Mouse (Mus musculus): ENCODE measurements at regions not wholly inside any gene's neighbourhood (a gene's known extent, or its start where the extent isn't known, plus 50 kb on each side); places are given as distances from the start of the nearest gene placed in this dataset.

DNA sequence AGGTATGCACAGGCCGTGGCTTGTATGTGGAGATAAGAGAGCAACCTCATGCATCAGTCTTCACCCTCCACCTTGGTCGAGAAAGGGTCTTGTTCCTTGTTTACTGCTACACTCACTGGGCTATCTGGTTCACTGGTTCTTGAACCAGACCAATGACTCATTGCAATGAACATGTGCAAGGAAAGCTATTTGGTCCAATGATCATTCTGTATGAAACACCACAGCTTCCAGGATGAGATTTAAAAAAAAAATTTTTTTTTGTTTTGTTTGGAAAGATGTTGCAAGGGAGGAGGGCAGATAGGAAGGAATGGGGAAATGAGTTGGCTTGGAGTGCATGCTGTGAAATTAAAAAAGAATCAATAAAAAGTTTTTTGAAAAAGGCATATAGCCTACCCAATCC lies 174.7 kb downstream of the En1 start:
- Histone ChIP-seq H3K27ac (ENCODE audit: insufficient read depth, low read depth, low read length) (no peak overlapping the region), H3K27me3 (ENCODE audit: control insufficient read depth, insufficient read depth, low read length) (no peaks in the 10 kb centered on the region), H3K4me1 (ENCODE audit: control insufficient read depth, insufficient read depth, insufficient read length, low read length) (no peaks in the 10 kb centered on the region), H3K4me3 (ENCODE audit: low read depth, low read length) (no peak overlapping the region), H3K36me3 (ENCODE audit: control insufficient read depth, insufficient read depth, low read length) (no peaks in the 10 kb centered on the region)
- TF ChIP-seq POLR2A (IDR thresholded peaks at IDR 0.05; ENCODE audit: low read depth, low read length) (no peak), CTCF (IDR thresholded peaks at IDR 0.05; ENCODE audit: extremely low read depth, insufficient read length, insufficient replicate concordance, low read depth, low read length) (no peak)
- WGBS, result 57% methylated on average over 2 of the region's 2 CpGs

DNA sequence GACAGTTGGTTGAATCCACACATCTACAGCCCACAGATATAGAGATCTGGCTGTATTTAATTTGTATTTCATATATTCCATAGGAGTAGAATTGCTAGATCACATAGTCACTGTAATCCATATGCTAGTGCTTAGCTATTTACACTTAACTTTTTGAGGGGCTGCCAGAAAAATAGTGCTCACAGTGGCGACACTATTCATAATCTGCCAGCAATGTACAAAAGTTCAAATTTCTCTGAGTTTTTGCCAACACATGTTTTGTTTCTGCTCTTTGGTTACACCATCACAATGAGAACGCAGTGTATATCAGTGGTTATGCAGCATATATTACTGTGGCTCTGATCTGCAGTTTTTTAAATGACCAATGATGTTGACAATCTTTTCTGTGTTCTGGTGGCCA lies 175.2 kb downstream of the En1 start:
- Histone ChIP-seq H3K4me1 (ENCODE audit: control insufficient read depth, insufficient read depth, insufficient read length, low read length) (no peaks in the 10 kb centered on the region), H3K27me3 (ENCODE audit: control insufficient read depth, insufficient read depth, low read length) (no peaks in the 10 kb centered on the region), H3K36me3 (ENCODE audit: control insufficient read depth, insufficient read depth, low read length) (no peaks in the 10 kb centered on the region), H3K27ac (ENCODE audit: insufficient read depth, low read depth, low read length) (no peak overlapping the region), H3K4me3 (ENCODE audit: low read depth, low read length) (no peak overlapping the region)
- no peak for TF ChIP-seq CTCF (IDR thresholded peaks at IDR 0.05; ENCODE audit: extremely low read depth, insufficient read length, insufficient replicate concordance, low read depth, low read length)
- TF ChIP-seq POLR2A (IDR thresholded peaks at IDR 0.05; ENCODE audit: low read depth, low read length), result no peak
- WGBS, result 73% methylated on average over 2 of the region's 2 CpGs

DNA sequence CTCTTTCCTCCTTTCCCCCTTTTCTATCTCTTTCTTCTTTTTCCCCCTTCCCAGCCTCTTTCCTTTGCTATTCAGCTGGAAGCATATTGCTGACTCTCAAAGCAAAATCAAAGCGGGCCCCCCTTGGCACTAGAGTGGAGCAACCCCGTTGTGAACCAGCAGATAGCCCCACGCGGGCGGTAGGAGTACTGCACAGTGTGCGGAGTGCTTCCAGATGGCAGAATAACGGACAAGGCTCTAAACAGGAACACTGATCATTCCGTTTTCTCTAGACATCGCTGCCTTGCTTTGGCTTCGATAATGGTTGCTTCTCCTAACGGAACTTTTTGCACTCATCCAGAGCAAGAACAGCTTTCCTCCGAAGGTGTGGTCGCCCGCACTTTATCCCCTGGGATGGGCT lies 193.0 kb downstream of the En1 start:
- 75% methylated on average over 14 of the region's 14 CpGs for whole genome bisulfite sequencing
- Histone ChIP-seq H3K4me1 (ENCODE audit: control insufficient read depth, insufficient read depth, insufficient read length, low read length) (no peaks in the 10 kb centered on the region), H3K27me3 (ENCODE audit: control insufficient read depth, insufficient read depth, low read length) (no peaks in the 10 kb centered on the region), H3K27ac (ENCODE audit: insufficient read depth, low read depth, low read length) (no peak overlapping the region), H3K4me3 (ENCODE audit: low read depth, low read length) (no peak overlapping the region), H3K36me3 (ENCODE audit: control insufficient read depth, insufficient read depth, low read length) (no peaks in the 10 kb centered on the region)
- no peak for TF ChIP-seq POLR2A (IDR thresholded peaks at IDR 0.05; ENCODE audit: low read depth, low read length)
- no peak for TF ChIP-seq CTCF (IDR thresholded peaks at IDR 0.05; ENCODE audit: extremely low read depth, insufficient read length, insufficient replicate concordance, low read depth, low read length)

DNA sequence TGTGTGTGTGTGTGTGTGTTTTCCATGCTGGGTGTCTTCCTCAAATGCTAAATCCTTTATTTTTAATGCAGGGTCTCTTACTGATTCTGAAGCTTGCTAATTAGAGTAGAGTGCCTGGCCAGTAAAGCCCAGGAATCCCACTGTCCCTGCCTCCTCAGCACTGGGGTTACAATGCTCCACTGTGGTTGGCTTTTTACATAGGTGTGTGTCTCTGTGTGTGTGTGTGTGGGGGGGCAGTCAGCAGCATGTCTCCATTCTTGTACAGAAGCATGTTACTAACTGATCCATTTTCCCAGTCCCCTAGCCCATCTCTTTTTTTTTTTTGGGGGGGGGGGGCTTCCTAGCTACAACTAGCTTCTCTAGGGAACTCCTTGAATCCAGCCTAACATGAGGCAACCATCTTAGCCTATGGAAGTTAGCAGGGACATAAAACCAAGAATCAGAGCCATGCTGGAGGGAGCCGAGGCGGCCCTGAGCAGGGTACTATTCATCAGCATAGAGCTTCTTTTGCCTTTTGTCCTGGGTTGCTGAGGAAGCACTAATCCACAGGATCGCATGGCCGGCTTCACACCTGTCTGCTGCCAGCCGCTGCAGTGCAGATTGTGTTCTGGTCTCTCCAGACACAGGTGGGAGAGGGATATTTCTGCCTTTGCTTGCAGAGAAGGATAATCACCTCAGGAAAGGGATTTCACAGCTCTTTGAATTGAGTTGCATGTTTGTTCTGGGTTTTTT lies 199.2 kb downstream of the En1 start:
- H3K27ac ChIP-seq (ENCODE audit: insufficient read depth, low read depth, low read length), result no peak overlapping the region
- no peaks in the 10 kb centered on the region for H3K27me3 ChIP-seq (ENCODE audit: control insufficient read depth, insufficient read depth, low read length)
- no peaks in the 10 kb centered on the region for H3K4me1 ChIP-seq (ENCODE audit: control insufficient read depth, insufficient read depth, insufficient read length, low read length)
- no peaks in the 10 kb centered on the region for H3K36me3 ChIP-seq (ENCODE audit: control insufficient read depth, insufficient read depth, low read length)
- no peak for TF ChIP-seq POLR2A (IDR thresholded peaks at IDR 0.05; ENCODE audit: low read depth, low read length)
- no peak overlapping the region for H3K4me3 ChIP-seq (ENCODE audit: low read depth, low read length)
- WGBS, result 28% methylated on average over 5 of the region's 5 CpGs

DNA sequence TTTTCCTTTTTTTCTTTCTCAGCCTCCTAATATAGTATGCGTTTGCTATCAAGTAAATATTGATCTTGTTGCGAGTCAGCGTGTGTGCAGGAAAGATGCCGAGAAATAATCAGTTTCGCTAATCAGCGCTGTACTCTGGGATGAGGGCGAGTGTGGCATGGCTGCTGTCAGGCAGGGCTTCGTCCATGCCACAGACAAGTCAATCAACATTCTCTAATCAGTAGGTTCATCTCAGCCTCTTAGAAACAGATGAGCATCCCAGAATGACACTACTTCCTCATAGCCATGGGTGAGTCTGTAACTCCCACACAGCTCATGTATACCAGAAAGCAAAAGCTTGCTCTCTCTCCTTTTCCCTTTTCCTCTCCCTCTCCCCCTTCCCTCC lies 199.8 kb downstream of the En1 start:
- Histone ChIP-seq H3K4me1 (ENCODE audit: control insufficient read depth, insufficient read depth, insufficient read length, low read length) (no peaks in the 10 kb centered on the region), H3K36me3 (ENCODE audit: control insufficient read depth, insufficient read depth, low read length) (no peaks in the 10 kb centered on the region), H3K27ac (ENCODE audit: insufficient read depth, low read depth, low read length) (no peak overlapping the region), H3K27me3 (ENCODE audit: control insufficient read depth, insufficient read depth, low read length) (no peaks in the 10 kb centered on the region), H3K4me3 (ENCODE audit: low read depth, low read length) (no peak overlapping the region)
- WGBS, result 24% methylated on average over 8 of the region's 8 CpGs
- no peak for TF ChIP-seq POLR2A (IDR thresholded peaks at IDR 0.05; ENCODE audit: low read depth, low read length)
- no peak for TF ChIP-seq CTCF (IDR thresholded peaks at IDR 0.05; ENCODE audit: extremely low read depth, insufficient read length, insufficient replicate concordance, low read depth, low read length)

DNA sequence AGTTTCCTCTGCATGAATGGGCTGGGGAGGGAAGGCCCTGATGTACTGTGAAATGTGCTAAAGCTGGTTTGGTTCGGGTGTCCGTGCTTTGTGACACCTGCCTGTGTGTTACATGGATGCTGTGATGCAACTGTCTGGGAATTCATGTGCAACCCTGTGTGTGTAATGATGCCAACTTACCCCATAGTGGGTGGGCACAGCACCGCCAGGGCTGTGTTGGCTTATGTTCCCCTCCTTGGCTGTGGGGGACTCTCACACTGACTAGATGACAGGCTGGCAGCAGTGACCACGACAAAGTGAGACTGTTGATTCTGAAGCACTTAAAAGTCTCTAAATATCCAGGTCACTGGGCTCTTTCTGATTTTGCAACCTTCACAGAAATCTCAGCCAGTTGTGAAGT lies 212.2 kb downstream of the En1 start:
- WGBS, result 77% methylated on average over 4 of the region's 4 CpGs
- Histone ChIP-seq H3K27ac (ENCODE audit: insufficient read depth, low read depth, low read length) (no peak overlapping the region), H3K4me3 (ENCODE audit: low read depth, low read length) (no peak overlapping the region), H3K4me1 (ENCODE audit: control insufficient read depth, insufficient read depth, insufficient read length, low read length) (no peaks in the 10 kb centered on the region), H3K27me3 (ENCODE audit: control insufficient read depth, insufficient read depth, low read length) (no peaks in the 10 kb centered on the region), H3K36me3 (ENCODE audit: control insufficient read depth, insufficient read depth, low read length) (no peaks in the 10 kb centered on the region)
- no peak for TF ChIP-seq CTCF (IDR thresholded peaks at IDR 0.05; ENCODE audit: extremely low read depth, insufficient read length, insufficient replicate concordance, low read depth, low read length)
- TF ChIP-seq POLR2A (IDR thresholded peaks at IDR 0.05; ENCODE audit: low read depth, low read length), result no peak

DNA sequence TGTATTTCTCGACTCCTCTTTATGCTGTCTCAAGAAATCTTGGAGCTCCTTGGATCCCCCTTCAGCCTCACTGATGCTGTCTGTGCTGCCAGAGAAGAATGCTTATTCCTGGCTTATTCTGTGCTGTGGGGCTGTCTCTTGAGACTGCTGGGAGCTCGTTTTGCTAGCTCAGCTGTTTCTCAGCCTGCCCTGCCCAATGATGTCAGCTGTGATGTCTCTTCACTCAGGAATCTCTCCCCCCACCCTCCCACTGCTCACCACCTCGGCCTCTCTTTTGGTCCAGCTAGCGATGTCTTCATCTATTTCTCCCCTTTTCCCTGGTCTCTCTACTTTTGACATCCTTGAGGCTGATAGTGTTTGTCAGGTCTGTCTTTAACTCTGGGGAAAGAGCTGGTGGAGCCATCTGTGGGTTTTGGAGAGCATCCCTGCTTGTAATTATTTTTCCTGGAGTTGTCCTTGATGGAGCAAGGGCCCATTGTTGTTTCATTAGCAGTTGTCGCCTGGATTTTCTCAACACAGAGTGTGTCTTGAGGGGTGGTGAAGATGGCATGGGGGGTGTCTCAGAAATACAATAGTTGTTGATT lies 214.1 kb downstream of the En1 start:
- Histone ChIP-seq H3K4me3 (ENCODE audit: low read depth, low read length) (no peak overlapping the region), H3K27ac (ENCODE audit: insufficient read depth, low read depth, low read length) (no peak overlapping the region), H3K27me3 (ENCODE audit: control insufficient read depth, insufficient read depth, low read length) (no peaks in the 10 kb centered on the region), H3K36me3 (ENCODE audit: control insufficient read depth, insufficient read depth, low read length) (no peaks in the 10 kb centered on the region), H3K4me1 (ENCODE audit: control insufficient read depth, insufficient read depth, insufficient read length, low read length) (no peaks in the 10 kb centered on the region)
- WGBS, result 51% methylated on average over 5 of the region's 5 CpGs
- TF ChIP-seq POLR2A (IDR thresholded peaks at IDR 0.05; ENCODE audit: low read depth, low read length) (no peak), CTCF (IDR thresholded peaks at IDR 0.05; ENCODE audit: extremely low read depth, insufficient read length, insufficient replicate concordance, low read depth, low read length) (no peak)

Data from small intestine, adult 2 months (tissue).